Mouse (Mus musculus) G1E (cell line): ENCODE results near the gene Frat2.

Experiments
- CTCF ChIP-seq: IDR thresholded peaks from 2 replicates; pipeline ENCODE4 v1.5.1; 2012; ENCODE audit warnings: low read depth, low read length, inconsistent platforms, mixed read lengths
- POLR2AphosphoS5 ChIP-seq: IDR thresholded peaks from 2 replicates; pipeline ENCODE4 v1.6.1; 2012; ENCODE audit warnings: low read depth, low read length, inconsistent platforms; ENCODE audit not compliant: insufficient replicate concordance

DNA sequence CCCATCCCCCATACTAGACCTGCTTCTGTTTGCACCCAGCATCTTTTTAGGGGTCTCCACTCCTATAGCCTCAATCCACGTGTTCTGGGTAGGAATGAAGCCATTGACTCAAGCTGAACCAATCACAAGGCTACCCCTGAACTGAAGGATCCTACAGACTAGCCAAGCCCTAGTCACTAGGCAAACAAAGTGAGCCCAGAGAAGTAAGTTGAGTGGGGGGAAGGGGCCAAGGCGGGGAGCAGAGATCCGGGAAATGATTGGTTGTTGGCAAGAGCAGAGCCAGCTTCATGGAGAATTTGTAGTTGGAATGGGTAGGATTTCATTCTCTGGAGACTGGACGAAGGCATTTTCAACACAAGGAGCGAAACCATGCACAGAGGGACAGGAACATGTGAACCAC lies 31.0 kb downstream of the Frat2 start:
- no peak for TF ChIP-seq CTCF
- TF ChIP-seq POLR2AphosphoS5, result no peak
